Mouse (Mus musculus) monocyte, adult 5-6 weeks (primary cell): Measurements from ENCODE around the gene Slc35g3. TPM values are rescaled to one million over a fixed set of nuclear protein-coding genes. Genes with fewer than 3 reads are reported as not detected.

ENCODE experiments used
- ATAC-seq: fragments of 153-309, 156-312 bp; replicated peaks from 2 replicates; pipeline ENCODE4 v1.8.0; 2017; ENCODE audit warnings: mild to moderate bottlenecking; ENCODE audit not compliant: low TSS enrichment, insufficient number of reproducible peaks, severe bottlenecking, poor library complexity, low FRiP score
- total RNA-seq: library from RNA; stranded (forward); fragments of 200-1000, 200-491, 200-594 nt; gene quantifications from 3 replicates; pipeline ENCODE4 v1.2.3, GENCODE M21; 2017

Gene Slc35g3
- total RNA-seq, 1 experiment from 2014 or later, result not detected

DNA sequence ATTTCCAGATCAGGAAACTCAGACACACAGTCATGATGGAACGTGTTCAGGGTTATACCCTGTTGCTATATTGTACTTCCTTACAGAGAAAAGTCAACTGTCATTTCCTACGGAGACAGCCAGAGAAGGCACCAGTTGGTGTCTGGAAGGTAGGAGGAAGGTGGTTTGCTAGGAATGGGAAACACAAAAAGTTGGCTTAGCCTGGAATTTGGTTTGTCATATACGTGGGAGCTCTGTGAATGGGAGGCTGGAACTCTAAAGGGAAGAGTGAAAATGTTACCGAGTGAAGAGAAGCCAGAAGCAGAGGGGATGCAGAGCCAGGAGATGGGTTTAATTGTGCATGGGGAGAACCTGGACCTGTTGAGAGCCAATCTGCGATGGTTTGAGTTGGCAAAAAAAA is 29.7 kb upstream of the Slc35g3 start:
- no peak for ATAC-seq

DNA sequence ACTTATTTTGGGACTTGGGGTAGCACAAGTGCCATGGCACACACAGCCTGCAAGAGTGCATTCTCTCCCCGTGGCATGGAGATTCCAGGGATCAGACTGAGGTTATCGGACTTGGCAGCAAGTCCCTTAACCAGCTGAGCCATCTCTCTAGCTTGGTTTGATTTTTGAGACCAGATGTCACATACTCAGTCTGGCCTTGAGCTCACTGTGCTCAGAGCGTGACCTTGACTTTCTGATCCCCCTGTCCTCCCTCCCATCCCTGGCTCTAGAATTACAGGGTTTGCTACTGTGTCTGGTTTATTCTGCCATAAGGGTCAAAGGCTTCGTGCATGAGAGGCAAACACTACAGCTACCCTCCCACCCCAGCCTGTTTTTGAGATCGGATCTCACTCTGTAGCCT is 27.7 kb upstream of the Slc35g3 start:
- no peak for ATAC-seq

DNA sequence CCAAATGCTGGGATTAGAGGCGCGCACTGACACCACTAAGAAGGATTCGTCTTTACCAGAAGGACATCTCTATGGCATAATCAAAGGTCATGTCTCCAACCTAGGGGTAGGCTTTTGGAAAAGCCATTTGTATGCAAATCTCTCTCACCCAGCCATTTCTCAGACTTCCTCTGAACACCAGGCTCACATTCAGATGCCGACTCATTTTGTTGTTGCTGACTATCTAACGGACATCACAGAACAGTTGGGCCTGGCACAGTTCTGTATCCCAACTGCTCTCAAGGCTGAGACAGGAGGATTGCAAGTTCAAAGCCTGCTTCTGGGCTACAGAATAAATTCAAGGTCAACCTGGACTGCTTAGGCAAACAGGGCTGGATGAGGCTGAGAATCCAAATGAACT is 25.5 kb upstream of the Slc35g3 start:
- ATAC-seq, result no peak

DNA sequence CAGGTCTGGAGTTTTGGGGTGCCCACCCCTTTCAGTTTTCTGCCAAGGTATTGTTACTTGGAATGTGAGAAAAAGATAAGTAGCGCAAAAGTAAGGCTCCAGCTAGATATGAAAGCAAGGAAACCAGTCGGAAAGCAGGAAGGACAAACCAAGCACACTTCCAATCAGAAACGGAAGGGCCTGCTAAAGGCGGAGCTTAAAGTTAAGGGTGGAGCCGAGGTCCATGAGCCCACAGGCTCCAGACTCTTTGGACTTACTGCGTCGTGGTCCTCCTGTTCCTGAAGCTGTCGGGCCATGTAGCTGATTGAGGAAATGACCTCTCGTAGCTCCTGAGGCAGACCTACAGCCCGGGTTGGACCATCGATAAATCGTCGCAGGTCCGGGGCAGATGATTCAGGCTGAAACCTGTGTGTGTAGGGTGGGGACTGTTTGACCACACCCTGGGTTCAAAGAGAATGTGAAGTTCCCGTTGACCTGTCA is 23.1 kb upstream of the Slc35g3 start:
- peak; percentile 77 for ATAC-seq

DNA sequence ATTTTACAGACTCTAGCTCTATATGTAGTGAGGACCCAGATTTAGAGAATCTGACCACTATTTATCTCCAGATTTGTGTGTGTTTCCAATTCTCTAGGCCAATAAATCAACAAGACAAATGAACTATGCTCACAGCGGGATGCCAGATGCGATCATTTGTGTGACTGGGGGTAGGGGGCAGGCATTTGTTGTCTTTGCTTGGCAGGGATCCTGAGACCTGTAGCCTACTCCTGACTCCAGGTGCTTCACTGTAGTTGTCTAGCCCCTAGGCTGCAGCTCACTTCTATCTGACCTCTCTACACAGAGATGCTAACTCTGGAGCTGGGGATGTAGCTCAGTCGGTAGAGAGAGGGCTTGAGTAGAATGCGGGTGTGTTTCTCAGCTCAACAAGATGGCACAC is 20.1 kb upstream of the Slc35g3 start:
- ATAC-seq, result no peak

DNA sequence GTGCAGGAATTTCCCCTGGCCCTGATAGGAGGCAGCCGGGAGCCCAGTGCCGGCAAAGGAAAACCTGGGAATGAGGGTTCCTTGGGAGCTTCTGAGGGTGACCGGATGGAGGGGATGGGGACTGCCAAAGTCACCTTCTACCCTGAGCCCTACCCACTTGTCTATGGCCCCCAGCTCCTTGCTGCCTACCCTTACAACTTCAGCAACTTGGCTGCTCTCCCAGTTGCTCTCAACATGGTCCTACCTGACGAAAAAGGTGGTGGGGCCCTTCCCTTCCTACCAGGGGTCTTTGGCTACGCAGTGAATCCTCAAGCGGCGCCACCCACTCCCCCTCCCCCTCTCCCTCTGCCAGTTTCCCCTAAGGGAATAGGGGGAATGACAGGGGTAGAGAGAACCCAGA is 17.2 kb upstream of the Slc35g3 start:
- ATAC-seq, result no peak

DNA sequence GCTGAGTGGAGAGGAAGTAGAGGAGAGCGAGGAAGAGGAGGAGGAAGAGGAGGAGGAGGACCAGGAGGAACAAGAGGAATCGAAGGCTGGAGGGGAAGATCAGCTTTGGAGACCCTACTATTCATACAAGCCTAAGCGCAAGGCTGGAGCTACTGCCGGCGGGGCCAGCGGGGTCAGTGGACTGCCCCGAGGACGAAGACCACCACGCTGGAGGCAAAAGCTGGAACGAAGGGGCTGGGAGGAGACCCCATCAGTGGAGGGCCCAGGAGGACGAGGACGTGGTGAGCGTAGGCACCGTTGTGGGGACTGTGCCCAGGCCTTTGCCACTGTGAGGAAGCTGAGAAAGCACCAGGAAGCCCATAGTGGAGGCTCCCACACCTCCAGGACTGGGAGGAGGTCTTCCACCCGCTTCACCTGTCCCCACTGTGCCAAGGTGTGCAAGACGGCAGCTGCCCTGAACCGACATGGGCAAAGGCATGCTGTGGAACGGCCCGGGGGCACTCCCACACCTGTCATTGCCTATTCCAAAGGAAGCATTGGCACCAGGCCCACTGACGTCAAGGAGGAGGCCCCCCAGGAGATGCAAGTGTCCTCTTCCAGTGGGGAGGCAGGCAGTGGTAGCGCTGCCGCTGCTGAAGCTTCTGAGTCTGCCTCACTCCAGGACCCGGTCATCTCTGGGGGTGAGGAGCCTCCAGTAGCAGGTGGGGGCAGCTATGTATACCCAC is 16.7 kb upstream of the Slc35g3 start:
- no peak for ATAC-seq

DNA sequence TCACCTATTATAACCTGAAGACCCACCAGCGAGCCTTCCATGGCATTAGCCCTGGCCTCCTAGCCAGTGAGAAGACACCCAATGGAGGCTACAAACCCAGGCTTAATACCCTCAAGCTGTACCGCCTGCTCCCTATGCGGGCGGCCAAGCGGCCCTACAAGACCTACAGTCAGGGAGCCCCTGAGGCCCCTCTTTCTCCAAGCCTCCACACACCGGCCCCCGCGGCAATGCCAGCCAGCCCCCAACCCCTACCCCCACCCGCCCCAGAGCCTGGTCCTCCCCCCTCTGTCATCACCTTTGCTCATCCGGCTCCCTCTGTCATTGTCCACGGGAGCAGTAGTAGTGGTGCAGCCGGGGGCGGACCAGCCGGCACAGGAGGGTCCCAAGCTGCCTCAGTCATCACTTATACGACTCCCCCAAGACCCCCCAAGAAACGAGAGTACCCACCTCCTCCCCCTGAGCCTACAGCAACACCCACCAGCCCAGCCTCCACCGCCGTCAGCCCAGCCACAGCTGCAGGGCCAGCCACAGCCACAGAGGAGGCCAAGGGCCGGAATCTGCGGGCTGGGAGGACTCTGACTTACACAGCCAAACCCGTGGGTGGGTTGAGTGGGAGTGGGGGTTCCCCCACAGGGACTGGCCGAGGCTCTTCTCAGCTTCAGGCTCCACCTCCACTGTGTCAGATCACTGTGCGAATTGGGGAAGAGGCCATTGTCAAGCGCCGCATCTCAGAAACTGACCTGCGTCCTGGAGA is 15.9 kb upstream of the Slc35g3 start:
- ATAC-seq, result peak; percentile 47; the same call in 1 of the 2 replicates

DNA sequence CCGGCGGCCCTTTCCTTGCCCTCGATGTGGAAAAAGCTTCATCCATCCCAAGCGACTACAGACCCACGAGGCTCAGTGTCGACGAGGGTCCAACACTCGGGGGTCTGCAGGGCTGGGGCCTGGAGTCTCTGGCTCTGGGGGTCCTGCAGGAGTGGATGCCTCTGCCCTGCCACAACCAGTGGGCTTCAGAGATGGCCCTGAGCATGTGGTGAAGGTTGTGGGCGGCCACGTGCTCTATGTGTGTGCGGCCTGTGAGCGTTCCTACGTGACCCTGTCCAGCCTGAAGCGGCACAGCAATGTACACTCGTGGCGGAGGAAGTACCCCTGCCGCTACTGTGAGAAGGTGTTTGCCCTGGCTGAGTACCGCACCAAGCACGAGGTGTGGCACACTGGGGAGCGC is 14.7 kb upstream of the Slc35g3 start:
- ATAC-seq, result no peak

DNA sequence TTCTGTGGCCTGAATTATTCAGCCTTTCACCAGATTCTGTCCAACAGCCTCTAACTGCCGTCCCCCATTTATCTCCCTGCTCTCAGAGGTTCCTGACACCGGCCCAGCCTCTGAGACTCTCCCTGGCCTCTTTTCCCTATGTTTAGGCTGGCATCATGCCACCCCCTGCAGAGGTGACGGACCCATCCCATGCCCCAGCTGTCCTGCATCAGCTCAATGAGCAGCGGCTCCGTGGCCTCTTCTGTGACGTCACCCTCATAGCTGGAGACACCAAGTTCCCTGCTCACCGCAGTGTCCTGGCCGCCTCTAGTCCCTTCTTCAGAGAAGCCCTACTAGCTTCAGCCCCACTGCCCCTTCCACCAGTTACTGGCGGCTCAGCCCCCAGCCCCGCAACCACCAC is 13.9 kb upstream of the Slc35g3 start:
- no peak for ATAC-seq

DNA sequence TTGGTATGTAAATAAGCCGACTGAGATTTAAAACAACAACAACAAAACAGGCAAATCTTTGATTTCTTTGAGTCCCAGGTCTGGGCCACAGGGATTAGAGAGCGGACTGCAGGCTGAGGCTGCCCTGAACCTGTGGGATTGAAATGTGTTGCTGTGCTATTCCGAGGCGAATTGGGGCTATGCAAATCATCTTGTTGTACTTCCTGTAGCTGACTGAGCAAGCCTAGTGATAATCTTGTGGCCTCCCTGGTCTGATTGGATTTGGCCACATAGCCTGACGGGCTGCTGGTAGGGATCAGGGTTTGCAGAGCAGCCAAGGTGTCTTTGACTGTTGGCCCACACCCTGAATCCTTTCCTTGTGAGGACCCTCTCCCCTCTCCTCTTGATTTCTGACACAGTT is 13.2 kb upstream of the Slc35g3 start:
- ATAC-seq, result no peak

DNA sequence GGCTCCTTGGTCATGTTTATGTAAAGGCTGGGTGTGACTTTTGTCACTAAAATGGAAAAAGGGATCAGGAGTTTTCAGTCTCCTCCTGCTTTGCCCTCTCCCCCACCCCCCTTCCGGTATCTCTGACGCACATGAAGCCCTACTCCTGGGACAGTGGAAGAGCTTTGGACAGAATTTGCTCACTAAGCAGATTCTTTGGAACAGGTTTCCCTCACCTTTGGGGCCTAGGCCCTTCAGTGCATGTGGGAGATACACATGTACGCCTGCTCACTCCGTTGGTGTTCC is 5.8 kb upstream of the Slc35g3 start:
- no peak for ATAC-seq

DNA sequence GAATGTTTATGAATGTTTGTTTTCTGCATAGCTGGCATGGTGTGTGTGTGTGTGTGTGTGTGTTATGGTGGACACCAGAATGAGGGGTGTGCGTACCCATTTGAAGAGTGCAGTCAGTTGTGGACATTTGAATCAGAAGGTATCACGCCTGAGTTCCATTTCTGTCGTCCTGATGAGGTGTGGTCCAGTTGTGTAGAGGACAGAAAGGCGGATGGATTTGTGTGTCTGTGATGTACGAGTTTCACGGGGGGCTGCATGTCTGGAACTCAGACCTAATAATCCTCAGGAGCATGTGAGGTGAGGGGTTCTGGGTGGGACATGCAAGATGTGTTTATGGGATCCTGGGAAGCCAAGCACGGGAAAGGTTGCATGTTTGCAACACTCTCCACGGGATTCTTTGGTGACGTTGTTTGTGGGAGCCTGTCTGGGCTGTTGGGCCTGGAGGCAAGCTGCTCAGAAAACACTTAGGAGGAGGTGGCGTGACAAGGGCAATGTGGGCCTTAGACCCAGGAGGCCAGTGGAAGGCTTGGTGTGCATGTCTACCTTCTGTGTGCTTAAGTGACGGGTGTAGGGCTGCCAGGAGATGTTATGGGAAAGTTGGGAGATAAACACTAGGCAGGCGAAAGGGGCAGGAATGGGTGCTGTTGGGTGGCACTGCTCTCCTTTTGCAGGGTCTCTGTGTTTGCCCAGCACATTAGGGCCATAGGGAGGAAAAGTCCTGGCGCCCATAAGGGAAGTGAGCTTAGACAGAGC is 5.3 kb upstream of the Slc35g3 start:
- ATAC-seq, result no peak

DNA sequence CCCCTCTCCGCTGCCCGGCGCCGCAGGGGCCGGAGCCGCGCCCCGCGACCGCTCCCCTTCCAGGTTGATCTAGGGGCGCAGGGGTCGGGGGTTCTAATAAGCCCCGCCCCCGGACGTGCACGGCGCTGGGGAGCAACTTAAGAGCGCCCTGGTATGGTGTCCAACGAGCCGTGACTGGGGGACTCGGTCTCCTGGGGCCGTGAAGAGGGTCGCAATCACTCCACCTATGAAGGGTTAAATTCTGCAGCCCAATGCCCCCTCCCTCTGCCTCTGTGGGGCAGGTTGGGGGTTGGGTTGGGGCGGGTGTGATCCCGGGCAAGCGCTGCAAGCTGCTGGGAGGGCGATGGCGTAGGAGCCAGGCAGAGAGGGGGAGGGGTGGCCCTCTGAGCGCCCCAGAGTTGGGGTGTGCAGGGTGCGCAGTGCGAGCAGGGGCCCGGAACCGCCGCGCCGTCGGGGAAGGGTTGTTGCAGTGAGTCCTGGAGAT is 4.4 kb upstream of the Slc35g3 start:
- ATAC-seq, result 0 out of 2 replicates have a peak, but pooled peaks have one; percentile 25

DNA sequence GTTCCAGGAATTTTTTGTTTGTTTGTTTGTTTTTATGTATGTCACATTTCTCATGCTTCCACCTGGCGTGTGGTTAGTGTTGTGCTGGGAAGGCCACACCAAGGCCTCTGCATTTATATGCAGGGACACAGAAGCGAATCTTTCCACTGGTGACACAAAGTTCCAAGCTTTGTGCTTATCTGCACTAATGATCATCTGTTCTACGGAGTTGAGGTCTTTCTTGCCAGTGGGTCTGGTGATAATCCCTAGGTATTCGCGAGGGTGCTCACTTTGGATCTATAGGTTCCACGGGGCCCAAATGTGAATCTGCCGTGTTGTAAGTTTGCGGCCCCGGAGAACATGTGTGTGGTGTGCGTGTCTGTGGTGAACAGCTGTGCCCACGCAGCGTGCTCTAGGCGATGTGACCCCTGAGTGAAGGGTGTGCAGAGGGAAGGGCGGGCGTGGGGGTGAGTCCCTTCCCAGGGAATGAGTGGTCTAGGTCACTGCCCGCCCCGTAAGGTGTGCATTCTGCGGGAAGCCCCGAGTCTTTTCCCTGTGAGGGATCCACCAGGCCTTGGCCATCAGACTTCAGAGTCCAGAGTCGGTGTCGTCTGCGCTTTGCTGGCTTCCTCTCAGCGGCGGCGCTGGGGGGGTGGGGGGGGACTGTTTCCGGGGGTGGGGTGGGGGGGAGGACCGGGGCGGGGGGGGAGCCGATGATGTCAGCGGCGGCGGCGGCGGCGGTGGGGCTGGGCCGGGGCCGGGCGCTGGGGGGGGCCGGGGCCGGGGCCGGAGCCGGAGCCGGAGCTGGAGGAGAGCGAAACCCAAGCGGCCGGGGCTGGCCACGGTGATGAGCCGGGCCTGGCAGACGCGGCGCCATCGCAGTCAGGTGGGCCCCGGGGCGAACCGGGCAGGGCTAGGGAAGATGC is 3.7 kb upstream of the Slc35g3 start, which contains the start of gene Zbtb4:
TSS of gene Zbtb4 (plus strand) at position 692 of the 905 bp plus-strand sequence.
- ATAC-seq, result no peak; the same call in 1 of the 2 replicates

DNA sequence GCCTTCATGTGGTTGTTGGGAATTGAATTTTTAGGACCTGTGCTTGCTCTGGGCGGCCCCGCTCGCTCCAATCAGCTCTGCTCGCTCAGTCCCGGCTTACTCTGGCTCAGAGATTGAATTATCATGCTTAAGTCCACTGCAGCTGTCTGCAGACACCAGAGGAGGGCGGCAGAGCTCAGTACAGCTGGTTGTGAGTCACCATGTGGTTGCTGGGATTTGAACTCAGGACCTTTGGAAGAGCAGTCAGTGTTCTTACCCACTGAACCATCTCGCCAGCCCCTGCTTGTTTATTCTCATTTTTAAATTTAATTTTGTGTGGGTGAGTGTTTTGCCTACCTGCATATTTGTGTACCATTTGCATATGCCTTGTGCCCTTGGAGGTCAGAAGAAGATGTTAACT is 1.8 kb upstream of the Slc35g3 start:
- no peak for ATAC-seq

DNA sequence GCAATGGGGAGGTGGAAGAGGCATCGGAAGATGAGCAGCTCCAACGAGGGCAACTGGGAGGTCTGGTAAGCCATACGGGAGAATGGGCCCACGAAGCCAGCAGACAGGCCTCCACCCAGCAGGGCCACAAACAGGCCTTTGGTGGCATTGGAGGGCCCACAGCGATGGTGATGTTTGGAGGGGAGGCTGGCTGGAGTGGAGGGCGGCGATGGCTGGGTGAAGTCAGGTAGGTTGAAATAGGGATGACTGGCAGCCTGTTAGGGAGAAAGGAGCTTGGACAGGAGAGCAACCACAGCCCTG is 917 bp downstream of the Slc35g3 start:
- no peak for ATAC-seq

DNA sequence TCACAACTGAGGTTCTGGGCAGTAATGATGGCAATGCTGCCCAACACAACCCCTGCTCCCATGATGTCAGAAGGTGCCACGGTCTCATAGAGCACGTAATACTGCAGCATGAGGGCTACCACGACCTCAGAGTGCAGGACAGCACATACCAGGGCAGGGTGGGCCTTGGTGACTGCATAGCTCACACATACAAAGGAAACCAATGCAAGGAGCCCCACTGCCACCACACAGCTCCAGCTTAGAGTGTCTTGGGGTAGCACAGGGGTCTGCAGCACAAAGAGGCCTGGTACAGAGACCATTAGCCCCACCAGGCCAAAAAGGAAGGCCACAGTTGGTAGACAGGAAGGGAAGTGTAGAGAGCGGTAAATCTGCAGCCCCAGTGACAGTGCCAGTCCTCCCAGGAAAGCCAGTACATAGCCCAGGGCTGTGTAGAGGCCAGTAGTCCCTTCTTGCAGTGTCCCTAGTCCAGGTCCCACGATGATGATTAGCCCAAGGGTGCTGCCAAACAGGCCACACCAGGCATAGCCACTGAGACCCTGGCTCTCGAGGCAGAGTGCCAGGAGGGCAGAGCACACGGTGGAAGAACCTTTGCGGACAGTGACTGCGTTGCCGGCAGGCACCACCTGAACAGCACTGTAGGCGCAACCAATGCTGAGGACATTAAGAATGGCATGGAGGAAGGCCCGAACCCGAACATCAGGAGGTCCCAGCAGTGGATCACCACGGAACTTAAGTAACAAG is 1.4 kb downstream of the Slc35g3 start:
- no peak for ATAC-seq
